Mouse (Mus musculus): Measurements from ENCODE around the gene Thtpa.

DNA sequence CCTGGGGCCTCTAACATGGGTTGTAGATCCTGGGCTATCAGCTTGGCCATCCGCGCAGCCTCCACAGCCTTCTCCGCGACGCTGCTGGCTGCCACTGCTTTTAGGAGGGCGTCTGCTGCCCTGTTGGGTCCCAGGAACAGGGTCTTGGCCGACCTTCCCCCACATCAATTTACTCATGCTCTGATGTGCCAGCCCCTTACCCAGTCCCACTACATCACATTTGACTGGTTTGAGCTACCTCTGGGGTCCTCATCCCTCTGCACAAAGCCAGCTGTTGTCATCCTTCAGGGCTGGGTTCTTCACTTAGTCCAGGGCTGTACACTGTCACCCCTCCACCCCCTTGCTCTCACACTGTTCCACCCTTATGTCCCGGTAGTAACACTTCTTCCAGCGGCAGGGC lies 15.5 kb downstream of the Thtpa start:
- no peak for TF ChIP-seq CTCF (IDR thresholded peaks at IDR 0.05; ENCODE audit: low read depth, low read length)
- TF ChIP-seq GATA1 (IDR thresholded peaks at IDR 0.05; ENCODE audit: borderline replicate concordance, low read length), result no peak
